Mouse (Mus musculus) forebrain, embryonic 13.5 days (tissue): Measurements from ENCODE around the gene Zfp27. TPM values are rescaled to one million over a fixed set of nuclear protein-coding genes. Genes with fewer than 3 reads are reported as not detected.

Source experiments
- ATAC-seq: fragments of 200-750 bp; cut with Nextera tagmentation; 2 replicates; pipeline ENCODE4 v1.8.0; 2017
- H3K27ac ChIP-seq: fragments of 300-500 bp; sonication (generic); 2 replicates; pipeline ENCODE4 v1.5.1; 2015; ENCODE audit warnings: inconsistent platforms, mild to moderate bottlenecking, moderate library complexity
- H3K27me3 ChIP-seq: fragments of 300-500 bp; sonication (generic); 2 replicates; pipeline ENCODE4 v1.6.1; 2015; ENCODE audit warnings: mild to moderate bottlenecking, inconsistent platforms
- H3K36me3 ChIP-seq: fragments of 300-500 bp; sonication (generic); 2 replicates; pipeline ENCODE4 v1.6.1; 2015; ENCODE audit warnings: mild to moderate bottlenecking, inconsistent platforms; ENCODE audit not compliant: poor library complexity, severe bottlenecking
- H3K4me1 ChIP-seq: fragments of 300-500 bp; sonication (generic); 2 replicates; pipeline ENCODE4 v1.6.1; 2015; ENCODE audit warnings: inconsistent platforms
- H3K4me2 ChIP-seq: fragments of 300-500 bp; sonication (generic); 2 replicates; pipeline ENCODE4 v1.6.1; 2015; ENCODE audit warnings: inconsistent platforms, mild to moderate bottlenecking, moderate library complexity
- H3K4me3 ChIP-seq: fragments of 300-500 bp; sonication (generic); 2 replicates; pipeline ENCODE4 v1.5.1; 2015; ENCODE audit warnings: mild to moderate bottlenecking, inconsistent platforms
- H3K9ac ChIP-seq: fragments of 300-500 bp; sonication (generic); 2 replicates; pipeline ENCODE4 v1.6.1; 2015; ENCODE audit warnings: mild to moderate bottlenecking, inconsistent platforms
- H3K9me3 ChIP-seq: fragments of 300-500 bp; sonication (generic); replicated peaks from 2 replicates; pipeline ENCODE4 v1.6.1; 2016; ENCODE audit warnings: inconsistent platforms
- WGBS: fragments of 180-500 bp; shearing (Covaris S2); methylation state at CpG from one replicate; pipeline ENCODE4 v1.1.7; 2015; 5-methylcytosine and 5-hydroxymethylcytosine counted together
- polyA plus RNA-seq: library from polyadenylated mRNA; unstranded; fragments of >200 nt; fragmentation: Nextera tagmentation; extraction: Ambion mirVana; gene quantifications from 2 replicates; pipeline ENCODE4 v1.2.1, GENCODE M21; 2015

The Zfp27 gene
- polyA plus RNA-seq, 1 experiment from 2014 or later = 13.7 TPM

- WGBS = 82% methylated on average over 4 of the region's 4 CpGs
- no peaks in the 10 kb centered on the region for H3K4me1 ChIP-seq
- no peak overlapping the region for H3K4me3 ChIP-seq
- no peak overlapping the region for H3K27ac ChIP-seq
- no peak overlapping the region for H3K4me2 ChIP-seq
- no peaks in the 10 kb centered on the region for H3K9me3 ChIP-seq
- no peaks in the 10 kb centered on the region for H3K27me3 ChIP-seq
- no peak overlapping the region for H3K9ac ChIP-seq
- peaks cover 41% of the 10 kb centered on the region for H3K36me3 ChIP-seq
- ATAC-seq = no peak
These were observed 11.7 kb upstream of the Zfp27 start for GRCm38 (mm10) chr7:29918062-29918453.

DNA sequence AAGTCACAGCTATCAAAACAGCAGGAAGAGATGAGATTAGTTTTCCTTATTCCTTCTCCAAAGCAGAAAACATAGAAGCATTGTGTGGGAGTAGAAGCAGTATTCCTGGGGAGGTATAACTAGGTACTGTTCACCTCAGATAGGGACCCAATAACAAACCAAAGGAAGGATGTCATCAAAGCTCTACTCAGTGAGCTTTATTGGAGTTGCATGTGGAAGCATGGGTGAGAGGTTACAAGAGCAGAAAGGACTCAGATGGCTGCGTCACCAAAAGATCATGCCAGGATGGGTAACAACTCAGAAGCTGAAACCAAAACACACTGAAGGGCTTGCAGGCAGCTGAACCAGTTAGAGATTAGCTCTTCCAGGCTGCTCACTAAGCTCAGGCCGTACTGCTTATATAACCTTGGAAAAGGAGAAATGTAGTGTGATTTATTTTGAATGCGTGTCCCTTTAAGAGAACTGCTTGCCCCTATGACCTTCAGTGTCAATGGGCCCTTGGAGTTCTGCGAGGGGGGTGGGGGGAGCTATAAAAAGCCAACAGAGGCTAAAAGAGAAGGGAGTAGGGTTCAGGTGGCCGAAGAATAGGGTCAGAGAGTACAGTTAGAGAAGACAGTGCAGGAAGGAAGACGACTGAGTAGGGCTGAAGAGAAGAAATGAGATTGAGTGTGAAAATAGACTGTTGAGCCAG, 11.1 kb upstream of the Zfp27 start:
- ATAC-seq = no peak
- Histone ChIP-seq H3K9me3 (no peaks in the 10 kb centered on the region), H3K27me3 (no peaks in the 10 kb centered on the region), H3K4me1 (no peaks in the 10 kb centered on the region), H3K4me2 (no peak overlapping the region), H3K4me3 (no peak overlapping the region), H3K9ac (no peak overlapping the region), H3K27ac (no peak overlapping the region), H3K36me3 (peaks cover 45% of the 10 kb centered on the region)
- 72% methylated on average over 6 of the region's 6 CpGs for WGBS

DNA sequence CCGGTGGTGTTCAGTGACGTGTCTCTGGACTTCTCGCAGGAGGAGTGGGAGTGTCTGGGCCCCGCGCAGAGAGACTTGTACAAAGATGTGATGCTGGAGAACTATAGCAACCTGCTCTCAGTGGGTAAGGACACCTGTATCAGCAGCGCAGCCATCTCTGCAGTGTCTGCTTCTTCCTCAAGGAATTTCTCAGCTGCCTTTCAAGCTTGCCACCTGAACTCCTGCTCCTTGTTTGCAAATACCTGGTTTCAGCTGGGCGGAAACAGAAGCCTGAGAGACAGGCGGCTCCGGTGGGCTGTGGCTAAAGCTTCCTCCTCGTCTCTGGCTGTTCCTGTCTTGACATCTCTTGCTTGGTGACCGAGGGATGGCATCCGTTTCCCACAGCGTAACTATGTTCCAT, 5.8 kb upstream of the Zfp27 start:
- no peak overlapping the region for H3K9ac ChIP-seq
- H3K4me1 ChIP-seq = peaks cover 24% of the 10 kb centered on the region
- H3K36me3 ChIP-seq = peaks cover 58% of the 10 kb centered on the region
- 94% methylated on average over 13 of the region's 13 CpGs for WGBS
- H3K4me3 ChIP-seq = no peak overlapping the region
- ATAC-seq = no peak
- no peak overlapping the region for H3K27ac ChIP-seq
- no peak overlapping the region for H3K4me2 ChIP-seq
- no peaks in the 10 kb centered on the region for H3K27me3 ChIP-seq
- H3K9me3 ChIP-seq = no peaks in the 10 kb centered on the region

- no peak overlapping the region for H3K27ac ChIP-seq
- WGBS = 57% methylated on average over 2 of the region's 2 CpGs
- H3K36me3 ChIP-seq = peaks cover 43% of the 10 kb centered on the region
- H3K27me3 ChIP-seq = no peaks in the 10 kb centered on the region
- peaks cover 30% of the 10 kb centered on the region for H3K4me1 ChIP-seq
- no peak overlapping the region for H3K4me3 ChIP-seq
- peak overlapping the region; percentile 74 for H3K4me2 ChIP-seq
- no peak for ATAC-seq
- no peaks in the 10 kb centered on the region for H3K9me3 ChIP-seq
- H3K9ac ChIP-seq = no peak overlapping the region; the same call in 1 of the 2 replicates
These were observed 3.9 kb upstream of the Zfp27 start for GRCm38 (mm10) chr7:29910252-29910651.

GRCm38 (mm10) chr7:29908130-29908950, 2.0 kb upstream of the Zfp27 start, which contains the start of gene Zfp383:
Gene Zfp383 (plus strand): TSS chr7:29908223.
- no peaks in the 10 kb centered on the region for H3K9me3 ChIP-seq
- peak; percentile 87 for ATAC-seq
- H3K27me3 ChIP-seq = no peaks in the 10 kb centered on the region
- peak within 1 kb of the TSS; percentile 79 for H3K9ac ChIP-seq
- H3K4me3 ChIP-seq = peak within 1 kb of the TSS; percentile 75
- peaks cover 29% of the 10 kb centered on the region for H3K36me3 ChIP-seq
- H3K4me1 ChIP-seq = peaks cover 31% of the 10 kb centered on the region
- WGBS = 1% methylated on average over 33 of the region's 33 CpGs
- H3K27ac ChIP-seq = peak within 1 kb of the TSS; percentile 99
- peak within 1 kb of the TSS; percentile 74 for H3K4me2 ChIP-seq

- peaks cover 31% of the 10 kb centered on the region for H3K4me1 ChIP-seq
- H3K27me3 ChIP-seq = no peaks in the 10 kb centered on the region
- peaks cover 23% of the 10 kb centered on the region for H3K36me3 ChIP-seq
- 88% methylated on average over 5 of the region's 5 CpGs for WGBS
- no peak for ATAC-seq
- no peak overlapping the region for H3K9ac ChIP-seq
- H3K4me3 ChIP-seq = no peak overlapping the region
- no peaks in the 10 kb centered on the region for H3K9me3 ChIP-seq
- peak overlapping the region; percentile 99 for H3K27ac ChIP-seq
- peak overlapping the region; percentile 67 for H3K4me2 ChIP-seq
These were observed 834 bp upstream of the Zfp27 start for GRCm38 (mm10) chr7:29907206-29907605.

GRCm38 (mm10) chr7:29906682-29907058, 298 bp upstream of the Zfp27 start:
- H3K27me3 ChIP-seq = no peaks in the 10 kb centered on the region
- no peak for ATAC-seq
- H3K4me1 ChIP-seq = peaks cover 31% of the 10 kb centered on the region
- peaks cover 19% of the 10 kb centered on the region for H3K36me3 ChIP-seq
- peak overlapping the region; percentile 99 for H3K27ac ChIP-seq
- peak overlapping the region; percentile 58 for H3K4me3 ChIP-seq
- 15% methylated on average over 8 of the region's 8 CpGs for WGBS
- H3K4me2 ChIP-seq = peak overlapping the region; percentile 67
- no peaks in the 10 kb centered on the region for H3K9me3 ChIP-seq
- peak overlapping the region; percentile 71 for H3K9ac ChIP-seq

GRCm38 (mm10) chr7:29904101-29904500, 2.3 kb downstream of the Zfp27 start:
- H3K27me3 ChIP-seq = no peaks in the 10 kb centered on the region
- no peak overlapping the region for H3K9ac ChIP-seq
- H3K4me1 ChIP-seq = peaks cover 11% of the 10 kb centered on the region
- peaks cover 32% of the 10 kb centered on the region for H3K36me3 ChIP-seq
- 92% methylated on average over 4 of the region's 4 CpGs for WGBS
- no peaks in the 10 kb centered on the region for H3K9me3 ChIP-seq
- H3K4me3 ChIP-seq = no peak overlapping the region
- H3K27ac ChIP-seq = no peak overlapping the region
- ATAC-seq = no peak
- no peak overlapping the region for H3K4me2 ChIP-seq

DNA sequence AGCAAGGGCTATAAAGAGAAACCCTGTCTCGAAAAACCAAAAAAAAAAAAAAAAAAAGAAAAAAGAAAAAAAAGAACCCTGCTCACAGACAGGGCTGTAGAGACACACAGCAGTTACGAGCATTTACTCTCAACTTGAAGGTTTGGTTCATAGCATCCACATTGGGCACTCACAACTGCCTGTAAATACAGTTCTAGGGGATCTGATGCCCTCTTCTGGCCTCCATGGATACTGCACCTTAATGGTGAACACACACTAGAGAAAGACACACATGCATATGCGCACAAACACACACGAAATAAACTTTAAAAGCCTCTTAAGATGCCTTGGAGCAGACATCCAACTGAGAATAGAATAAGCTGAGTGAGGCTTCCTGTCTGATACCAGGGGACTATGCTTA, 8.0 kb downstream of the Zfp27 start:
- Histone ChIP-seq H3K4me3 (no peak overlapping the region), H3K36me3 (peaks cover 83% of the 10 kb centered on the region), H3K9ac (no peak overlapping the region), H3K9me3 (peaks cover 27% of the 10 kb centered on the region), H3K4me1 (no peaks in the 10 kb centered on the region), H3K27ac (no peak overlapping the region), H3K4me2 (no peak overlapping the region), H3K27me3 (no peaks in the 10 kb centered on the region)
- no peak for ATAC-seq
- 89% methylated on average over 4 of the region's 4 CpGs for WGBS

GRCm38 (mm10) chr7:29892756-29893155, 13.6 kb downstream of the Zfp27 start:
- Histone ChIP-seq H3K36me3 (peaks cover 84% of the 10 kb centered on the region), H3K9me3 (peaks cover 33% of the 10 kb centered on the region), H3K27ac (no peak overlapping the region), H3K9ac (no peak overlapping the region), H3K4me2 (no peak overlapping the region), H3K4me3 (no peak overlapping the region), H3K4me1 (no peaks in the 10 kb centered on the region), H3K27me3 (no peaks in the 10 kb centered on the region)
- WGBS = 96% methylated on average over 4 of the region's 4 CpGs
- ATAC-seq = no peak

- Histone ChIP-seq H3K9me3 (peaks cover 47% of the 10 kb centered on the region), H3K4me3 (no peak overlapping the region)
- WGBS = 97% methylated on average over 7 of the region's 7 CpGs
These were observed 15.9 kb downstream of the Zfp27 start for GRCm38 (mm10) chr7:29890501-29890900.

GRCm38 (mm10) chr7:29880916-29881315, 25.5 kb downstream of the Zfp27 start:
- Histone ChIP-seq H3K9ac (no peak overlapping the region), H3K4me3 (no peak overlapping the region), H3K4me2 (no peak overlapping the region), H3K9me3 (peaks cover 19% of the 10 kb centered on the region), H3K36me3 (peaks cover 19% of the 10 kb centered on the region), H3K4me1 (no peaks in the 10 kb centered on the region), H3K27ac (no peak overlapping the region), H3K27me3 (no peaks in the 10 kb centered on the region)
- ATAC-seq = no peak
- 92% methylated on average over 7 of the region's 7 CpGs for WGBS

More at GRCm38 (mm10) chr7:29890501-29890900, 15.9 kb downstream of the Zfp27 start:
- Histone ChIP-seq H3K36me3 (peaks cover 62% of the 10 kb centered on the region), H3K27ac (no peak overlapping the region), H3K4me2 (no peak overlapping the region), H3K9ac (no peak overlapping the region), H3K27me3 (no peaks in the 10 kb centered on the region), H3K4me1 (no peaks in the 10 kb centered on the region)
- no peak for ATAC-seq
